Mouse (Mus musculus) myocyte (in vitro differentiated cells): Measurements from ENCODE around the gene Sh3d21.
A peak's percentile ranks its signal among the peaks of the same experiment; 100 is the strongest.

ENCODE experiments used
- CEBPB ChIP-seq: IDR thresholded peaks from 2 replicates; pipeline ENCODE4 v1.6.1; 2011; ENCODE audit warnings: mild to moderate bottlenecking, moderate library complexity; ENCODE audit not compliant: poor library complexity, insufficient read depth, severe bottlenecking
- MAX ChIP-seq: IDR thresholded peaks from one replicate; pipeline ENCODE4 v1.6.1; 2011; ENCODE audit warnings: low read depth, mild to moderate bottlenecking, control low read depth
- MYOD1 ChIP-seq, 3 experiments: IDR thresholded peaks; one replicate each; pipeline ENCODE4 v1.6.1; 2011; ENCODE audit warnings: control low read depth in 2 of 3, low read depth in 2 of 3, mild to moderate bottlenecking in 2 of 3, moderate library complexity in 1 of 3; ENCODE audit not compliant: insufficient read length in 2 of 3, control insufficient read depth in 1 of 3
- MYOG ChIP-seq, 3 experiments: IDR thresholded peaks; one replicate each; pipeline ENCODE4 v1.6.1; 2011; ENCODE audit warnings: control low read depth in 2 of 3, low read depth in 2 of 3, mild to moderate bottlenecking in 2 of 3; ENCODE audit not compliant: insufficient read length in 2 of 3, control insufficient read depth in 1 of 3, insufficient read depth in 1 of 3
- POLR2A ChIP-seq: IDR thresholded peaks from one replicate; pipeline ENCODE4 v1.6.1; 2011; ENCODE audit warnings: low read depth, mild to moderate bottlenecking, control low read depth, moderate library complexity; ENCODE audit not compliant: insufficient read length
- SRF ChIP-seq: IDR thresholded peaks from one replicate; pipeline ENCODE4 v1.6.1; 2011; ENCODE audit warnings: low read depth; ENCODE audit not compliant: control insufficient read depth, insufficient read length
- TCF12 ChIP-seq: IDR thresholded peaks from one replicate; pipeline ENCODE4 v1.6.1; 2011; ENCODE audit warnings: mild to moderate bottlenecking, control low read depth; ENCODE audit not compliant: poor library complexity, insufficient read depth, severe bottlenecking
- USF1 ChIP-seq: IDR thresholded peaks from one replicate; pipeline ENCODE4 v1.6.1; 2011; ENCODE audit warnings: low read depth, mild to moderate bottlenecking, control low read depth, moderate library complexity

- no peak for TF ChIP-seq POLR2A
- TF ChIP-seq CEBPB = peak; percentile 87
- TF ChIP-seq SRF = no peak
- TF ChIP-seq MAX = no peak
- TF ChIP-seq MYOG (IDR thresholded peaks at IDR 0.05; ENCODE audit: control insufficient read depth in 1 of 3, insufficient read depth in 1 of 3, insufficient read length in 2 of 3, low read depth in 2 of 3) = no peak
- no peak for TF ChIP-seq TCF12
- TF ChIP-seq MYOD1 (IDR thresholded peaks at IDR 0.05; ENCODE audit: control insufficient read depth in 1 of 3, insufficient read length in 2 of 3, low read depth in 2 of 3) = no peak
- no peak for TF ChIP-seq USF1
Measured at GRCm38 (mm10) chr4:126109613-126110373, 53.5 kb downstream of the Sh3d21 start.
